Mouse (Mus musculus): ENCODE results near the gene Grik4.

Gene Grik4

GRCm38 (mm10) chr9:42649872-42650271 is 294.4 kb downstream of the Grik4 start:
- DNase-seq: no peak

GRCm38 (mm10) chr9:42648051-42648450 is 296.2 kb downstream of the Grik4 start:
- no peak for DNase-seq

- DNase-seq: no peak
Measured at GRCm38 (mm10) chr9:42647596-42647995, 296.7 kb downstream of the Grik4 start.

- no peak for DNase-seq
Measured at GRCm38 (mm10) chr9:42646821-42647220, 297.5 kb downstream of the Grik4 start.

- DNase-seq: no peak
Measured at GRCm38 (mm10) chr9:42645161-42645560, 299.1 kb downstream of the Grik4 start.

- no peak for DNase-seq
Measured at GRCm38 (mm10) chr9:42642821-42643220, 301.5 kb downstream of the Grik4 start.

GRCm38 (mm10) chr9:42641550-42642117 is 302.7 kb downstream of the Grik4 start:
- no peak for DNase-seq

- no peak for DNase-seq
Measured at GRCm38 (mm10) chr9:42636446-42636845, 307.8 kb downstream of the Grik4 start.

- no peak for DNase-seq
Measured at GRCm38 (mm10) chr9:42631479-42631878, 312.8 kb downstream of the Grik4 start.

GRCm38 (mm10) chr9:42627634-42628033 is 316.7 kb downstream of the Grik4 start:
- no peak for DNase-seq

GRCm38 (mm10) chr9:42627146-42627545 is 317.1 kb downstream of the Grik4 start:
- no peak for DNase-seq

- DNase-seq: no peak
Measured at GRCm38 (mm10) chr9:42626226-42626775, 318.0 kb downstream of the Grik4 start.

GRCm38 (mm10) chr9:42614409-42614808 is 329.9 kb downstream of the Grik4 start:
- DNase-seq: peak; percentile 55

- peak; percentile 13 for DNase-seq
Measured at GRCm38 (mm10) chr9:42613827-42614226, 330.5 kb downstream of the Grik4 start.

GRCm38 (mm10) chr9:42612482-42612991 is 331.8 kb downstream of the Grik4 start:
- DNase-seq: no peak

GRCm38 (mm10) chr9:42601445-42601844 is 342.8 kb downstream of the Grik4 start:
- peak; percentile 42 for DNase-seq

- DNase-seq: no peak
Measured at GRCm38 (mm10) chr9:42597525-42597924, 346.8 kb downstream of the Grik4 start.

GRCm38 (mm10) chr9:42578511-42578910 is 365.8 kb downstream of the Grik4 start:
- no peak for DNase-seq

GRCm38 (mm10) chr9:42578106-42578505 is 366.2 kb downstream of the Grik4 start:
- no peak for DNase-seq

- DNase-seq: no peak
Measured at GRCm38 (mm10) chr9:42573616-42574350, 370.5 kb downstream of the Grik4 start.

GRCm38 (mm10) chr9:42573180-42573579 is 371.1 kb downstream of the Grik4 start:
- peak; percentile 72 for DNase-seq

- DNase-seq: no peak
Measured at GRCm38 (mm10) chr9:42565921-42566320, 378.4 kb downstream of the Grik4 start.

- DNase-seq: no peak
Measured at GRCm38 (mm10) chr9:42555186-42555585, 389.1 kb downstream of the Grik4 start.

GRCm38 (mm10) chr9:42550116-42550515 is 394.2 kb downstream of the Grik4 start:
- DNase-seq: peak; percentile 92

Measured in thymus, postnatal 4 days (tissue).